Mouse (Mus musculus): ENCODE results near the gene Gaa.
"Not testable (repeated sequence)": the region's sequence is repeated elsewhere in the genome, so short reads cannot be mapped to it uniquely, and the experiment has no call there.

The Gaa gene

GRCm38 (mm10) chr11:119267768-119268556 lies at the start of gene Gaa:
Gene Gaa, plus strand, starts transcription at chr11:119267887.
- peak; percentile 96 for DNase-seq (ENCODE audit: low spot score)

GRCm38 (mm10) chr11:119219816-119220465 lies 47.7 kb upstream of the Gaa start:
- DNase-seq (ENCODE audit: low spot score), result no peak

GRCm38 (mm10) chr11:119221812-119222510 lies 45.7 kb upstream of the Gaa start:
- no peak for DNase-seq (ENCODE audit: low spot score)

- no peak for DNase-seq (ENCODE audit: low spot score)
These were observed 44.4 kb upstream of the Gaa start for GRCm38 (mm10) chr11:119223124-119223890.

- no peak for DNase-seq (ENCODE audit: low spot score)
These were observed 42.8 kb upstream of the Gaa start for GRCm38 (mm10) chr11:119224926-119225325.

- no peak for DNase-seq (ENCODE audit: low spot score)
These were observed 42.1 kb upstream of the Gaa start for GRCm38 (mm10) chr11:119225634-119226033.

GRCm38 (mm10) chr11:119227591-119227990 lies 40.1 kb upstream of the Gaa start:
- DNase-seq (ENCODE audit: low spot score), result no peak

- DNase-seq (ENCODE audit: low spot score), result peak; percentile 49
These were observed 39.5 kb upstream of the Gaa start, which contains the start of the genes Tbc1d16 and Ccdc40 for GRCm38 (mm10) chr11:119228091-119228781. Gene Tbc1d16, minus strand, starts transcription at chr11:119228499. Gene Ccdc40, plus strand, starts transcription at chr11:119228572.

- peak; percentile 80 for DNase-seq (ENCODE audit: low spot score)
These were observed 38.7 kb upstream of the Gaa start for GRCm38 (mm10) chr11:119228846-119229626.

GRCm38 (mm10) chr11:119234770-119235169 lies 32.9 kb upstream of the Gaa start:
- no peak for DNase-seq (ENCODE audit: low spot score)

- DNase-seq (ENCODE audit: low spot score), result peak; percentile 66
These were observed 32.1 kb upstream of the Gaa start for GRCm38 (mm10) chr11:119235596-119235995.

- DNase-seq (ENCODE audit: low spot score), result no peak
These were observed 31.3 kb upstream of the Gaa start for GRCm38 (mm10) chr11:119236354-119236753.

GRCm38 (mm10) chr11:119237007-119237406 lies 30.7 kb upstream of the Gaa start:
- no peak for DNase-seq (ENCODE audit: low spot score)

GRCm38 (mm10) chr11:119237568-119238304 lies 30.0 kb upstream of the Gaa start:
- peak; percentile 34 for DNase-seq (ENCODE audit: low spot score)

GRCm38 (mm10) chr11:119238305-119238721 lies 29.4 kb upstream of the Gaa start:
- peak; percentile 78 for DNase-seq (ENCODE audit: low spot score)

GRCm38 (mm10) chr11:119239480-119239879 lies 28.2 kb upstream of the Gaa start:
- no peak for DNase-seq (ENCODE audit: low spot score)

GRCm38 (mm10) chr11:119245543-119245942 lies 22.1 kb upstream of the Gaa start:
- DNase-seq (ENCODE audit: low spot score), result not testable (repeated sequence)

- peak; percentile 36 for DNase-seq (ENCODE audit: low spot score)
These were observed 18.7 kb upstream of the Gaa start for GRCm38 (mm10) chr11:119249011-119249410.

GRCm38 (mm10) chr11:119250998-119251397 lies 16.7 kb upstream of the Gaa start:
- DNase-seq (ENCODE audit: low spot score), result no peak
